Mouse (Mus musculus) hindbrain, embryonic 13.5 days (tissue): ENCODE measurements at regions not wholly inside any gene's neighbourhood (a gene's known extent, or its start where the extent isn't known, plus 50 kb on each side); places are given as distances from the start of the nearest gene placed in this dataset.

Source experiments
- ATAC-seq: fragments of 200-750 bp; cut with Nextera tagmentation; 2 replicates; pipeline ENCODE4 v1.8.0; 2017; ENCODE audit warnings: moderate TSS enrichment; ENCODE audit not compliant: low FRiP score
- H3K27ac ChIP-seq: fragments of 300-500 bp; sonication (generic); 2 replicates; pipeline ENCODE4 v1.5.1; 2015; ENCODE audit warnings: inconsistent platforms, mild to moderate bottlenecking, moderate library complexity
- H3K27me3 ChIP-seq: fragments of 300-500 bp; sonication (generic); 2 replicates; pipeline ENCODE4 v1.6.1; 2015; ENCODE audit warnings: mild to moderate bottlenecking, inconsistent platforms
- H3K36me3 ChIP-seq: fragments of 300-500 bp; sonication (generic); 2 replicates; pipeline ENCODE4 v1.6.1; 2015; ENCODE audit warnings: mild to moderate bottlenecking, inconsistent platforms
- H3K4me1 ChIP-seq: fragments of 300-500 bp; sonication (generic); replicated peaks from 2 replicates; pipeline ENCODE4 v1.6.1; 2015; ENCODE audit warnings: inconsistent platforms
- H3K4me2 ChIP-seq: fragments of 300-500 bp; sonication (generic); 2 replicates; pipeline ENCODE4 v1.6.1; 2015; ENCODE audit warnings: inconsistent platforms, mild to moderate bottlenecking, moderate library complexity
- H3K4me3 ChIP-seq: fragments of 300-500 bp; sonication (generic); 2 replicates; pipeline ENCODE4 v1.5.1; 2015; ENCODE audit warnings: mild to moderate bottlenecking, inconsistent platforms
- H3K9ac ChIP-seq: fragments of 300-500 bp; sonication (generic); 2 replicates; pipeline ENCODE4 v1.6.1; 2015; ENCODE audit warnings: mild to moderate bottlenecking, inconsistent platforms
- H3K9me3 ChIP-seq: fragments of 300-500 bp; sonication (generic); 2 replicates; pipeline ENCODE4 v1.6.1; 2016; ENCODE audit warnings: inconsistent platforms
- WGBS: fragments of 180-500 bp; shearing (Covaris S2); methylation state at CpG from one replicate; pipeline ENCODE4 v1.1.7; 2015; 5-methylcytosine and 5-hydroxymethylcytosine counted together

- no peaks in the 10 kb centered on the region for H3K9me3 ChIP-seq
- H3K27me3 ChIP-seq = no peaks in the 10 kb centered on the region
- no peaks in the 10 kb centered on the region for H3K36me3 ChIP-seq
- no peak overlapping the region for H3K4me3 ChIP-seq
- no peak overlapping the region for H3K27ac ChIP-seq
- WGBS = 84% methylated on average over 9 of the region's 9 CpGs
- no peak overlapping the region for H3K9ac ChIP-seq
- H3K4me2 ChIP-seq = no peak overlapping the region
- H3K4me1 ChIP-seq = no peaks in the 10 kb centered on the region
- no peak for ATAC-seq
Measured at GRCm38 (mm10) chr9:33822574-33823394, 662.9 kb upstream of the Kirrel3 start.

DNA sequence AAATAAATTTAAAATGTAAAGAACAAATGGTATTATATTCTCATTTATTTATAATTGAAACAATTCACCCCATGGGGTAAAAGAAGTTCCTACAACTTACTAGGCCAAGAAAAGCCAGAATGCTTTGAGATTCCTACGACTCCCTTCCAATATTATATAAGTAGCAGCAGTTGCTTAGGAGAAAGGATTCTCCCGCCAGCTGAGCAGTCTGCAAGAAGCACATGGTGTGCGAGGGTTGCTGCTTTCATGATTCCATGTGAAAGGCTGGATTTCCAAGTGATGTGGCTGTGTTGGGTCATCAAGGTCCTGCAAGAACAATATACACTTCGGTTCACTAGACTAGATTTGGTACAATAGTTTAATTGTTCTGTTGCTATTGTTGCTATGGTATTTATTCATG is 659.6 kb upstream of the Kirrel3 start:
- H3K4me3 ChIP-seq = no peak overlapping the region
- no peaks in the 10 kb centered on the region for H3K4me1 ChIP-seq
- H3K9me3 ChIP-seq = no peaks in the 10 kb centered on the region
- H3K27me3 ChIP-seq = no peaks in the 10 kb centered on the region
- H3K4me2 ChIP-seq = no peak overlapping the region
- no peak for ATAC-seq
- H3K9ac ChIP-seq = no peak overlapping the region
- WGBS = 40% methylated on average over 4 of the region's 4 CpGs
- H3K27ac ChIP-seq = no peak overlapping the region
- H3K36me3 ChIP-seq = no peaks in the 10 kb centered on the region

DNA sequence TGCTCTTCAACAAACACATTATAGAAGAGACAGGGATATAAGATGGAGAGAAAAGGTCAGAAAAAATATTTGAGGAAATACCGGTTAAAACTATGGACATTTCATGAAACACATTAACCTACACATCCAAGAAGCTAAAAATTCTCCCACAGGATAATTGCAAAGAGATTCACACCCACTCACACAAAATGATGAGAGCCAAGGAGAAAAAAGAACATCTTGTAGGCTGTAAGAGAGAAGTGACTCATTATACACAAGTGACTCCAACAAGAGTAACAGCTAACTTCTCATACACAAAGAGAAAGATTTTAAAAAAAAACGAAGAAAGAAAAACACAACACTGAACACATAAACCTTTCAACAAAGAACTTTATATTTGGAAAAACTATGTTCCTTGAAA is 658.3 kb upstream of the Kirrel3 start:
- H3K36me3 ChIP-seq = no peaks in the 10 kb centered on the region
- no peak overlapping the region for H3K4me3 ChIP-seq
- H3K27ac ChIP-seq = no peak overlapping the region
- no peaks in the 10 kb centered on the region for H3K9me3 ChIP-seq
- 88% methylated on average over 2 of the region's 2 CpGs for WGBS
- no peak overlapping the region for H3K4me2 ChIP-seq
- no peaks in the 10 kb centered on the region for H3K27me3 ChIP-seq
- ATAC-seq = no peak
- H3K9ac ChIP-seq = no peak overlapping the region
- H3K4me1 ChIP-seq = no peaks in the 10 kb centered on the region

DNA sequence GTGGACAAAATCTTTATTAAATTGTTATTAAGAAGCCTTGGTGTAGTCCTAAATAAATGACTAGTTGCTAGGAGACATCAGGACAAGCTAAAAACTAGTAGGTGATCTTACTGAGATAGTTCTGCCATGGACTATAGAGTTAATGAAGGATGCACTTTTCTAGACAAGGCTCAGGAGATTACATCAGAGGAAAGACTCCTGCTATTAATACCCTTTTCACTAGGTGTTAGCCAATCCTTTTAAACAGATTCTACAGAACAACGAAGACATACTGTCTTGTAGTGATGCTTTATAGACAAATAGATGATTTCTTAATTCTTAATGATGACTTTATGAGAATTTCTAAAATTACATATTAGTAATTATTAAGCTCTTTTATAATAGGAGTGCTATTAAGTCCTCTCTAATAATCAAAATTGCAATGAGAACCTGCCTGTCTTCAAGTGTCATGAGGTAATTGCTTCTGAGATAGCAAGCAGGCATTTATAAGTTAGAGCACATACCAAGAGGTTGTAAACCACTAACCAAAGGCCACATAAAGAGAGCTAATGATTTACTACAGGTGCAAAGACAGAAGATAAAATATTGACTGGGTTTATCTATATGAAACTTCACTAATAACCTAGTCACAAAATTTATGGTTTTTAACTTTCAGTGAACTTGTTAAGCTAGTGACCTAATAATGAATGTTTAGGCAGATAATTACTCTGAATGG is 647.9 kb upstream of the Kirrel3 start:
- Histone ChIP-seq H3K4me2 (no peak overlapping the region), H3K9ac (no peak overlapping the region), H3K9me3 (no peaks in the 10 kb centered on the region), H3K4me1 (no peaks in the 10 kb centered on the region), H3K27me3 (no peaks in the 10 kb centered on the region), H3K4me3 (no peak overlapping the region), H3K27ac (no peak overlapping the region), H3K36me3 (no peaks in the 10 kb centered on the region)
- WGBS = 73% methylated on average over 1 of the region's 1 CpGs
- ATAC-seq = no peak

GRCm38 (mm10) chr9:33849623-33850022 is 636.1 kb upstream of the Kirrel3 start:
- no peak overlapping the region for H3K4me3 ChIP-seq
- H3K36me3 ChIP-seq = no peaks in the 10 kb centered on the region
- H3K4me1 ChIP-seq = peaks cover 10% of the 10 kb centered on the region; the same call in 1 of the 2 replicates
- H3K27ac ChIP-seq = no peak overlapping the region
- no peaks in the 10 kb centered on the region for H3K27me3 ChIP-seq
- H3K9ac ChIP-seq = no peak overlapping the region
- no peaks in the 10 kb centered on the region for H3K9me3 ChIP-seq
- 59% methylated on average over 5 of the region's 5 CpGs for WGBS
- H3K4me2 ChIP-seq = no peak overlapping the region
- ATAC-seq = no peak

DNA sequence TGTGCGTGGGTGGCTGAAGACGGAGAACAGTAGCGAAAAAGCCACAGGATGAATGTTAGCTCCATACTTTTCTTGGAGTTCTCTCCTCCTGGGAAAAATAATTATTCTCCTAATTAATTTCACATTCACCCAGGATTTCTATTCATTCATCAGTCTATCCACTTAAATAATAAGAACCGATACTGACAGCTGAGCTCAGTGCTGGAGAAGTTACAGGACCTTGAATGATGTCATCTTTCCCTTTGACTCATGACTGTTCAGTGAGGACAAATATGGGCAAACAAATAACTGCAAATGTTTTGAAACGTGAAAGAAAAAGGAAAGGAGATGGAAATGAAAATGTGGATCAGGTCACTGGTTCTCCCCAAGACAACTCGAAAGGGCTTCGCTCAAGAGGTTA is 635.7 kb upstream of the Kirrel3 start:
- Histone ChIP-seq H3K4me3 (no peak overlapping the region), H3K9ac (no peak overlapping the region), H3K27me3 (no peaks in the 10 kb centered on the region), H3K27ac (no peak overlapping the region), H3K36me3 (no peaks in the 10 kb centered on the region), H3K9me3 (no peaks in the 10 kb centered on the region), H3K4me1 (peaks cover 10% of the 10 kb centered on the region; the same call in 1 of the 2 replicates), H3K4me2 (no peak overlapping the region)
- no peak for ATAC-seq
- WGBS = 70% methylated on average over 7 of the region's 7 CpGs

DNA sequence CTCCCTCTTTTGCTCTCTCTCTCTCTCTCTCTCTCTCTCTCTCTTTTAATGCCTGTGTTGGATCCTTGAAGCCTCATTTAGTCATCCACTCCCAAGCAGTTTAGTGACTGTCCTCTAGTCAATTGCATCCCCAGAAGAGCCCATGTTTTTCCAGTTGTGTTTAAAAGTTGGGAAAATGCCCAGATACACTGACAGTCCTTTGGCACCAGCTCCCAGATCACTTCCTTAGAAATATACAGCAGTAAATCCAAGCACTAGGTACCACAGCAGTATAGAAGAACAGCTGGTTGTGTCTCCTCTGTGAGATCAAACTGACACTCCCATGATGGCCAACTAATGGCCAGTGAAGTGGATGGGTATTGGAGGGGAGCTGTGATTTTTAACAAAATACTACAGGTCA is 634.7 kb upstream of the Kirrel3 start:
- H3K4me1 ChIP-seq = peaks cover 10% of the 10 kb centered on the region; the same call in 1 of the 2 replicates
- H3K4me2 ChIP-seq = no peak overlapping the region
- H3K9me3 ChIP-seq = no peaks in the 10 kb centered on the region
- no peak overlapping the region for H3K4me3 ChIP-seq
- no peak overlapping the region for H3K27ac ChIP-seq
- H3K27me3 ChIP-seq = no peaks in the 10 kb centered on the region
- ATAC-seq = no peak
- H3K9ac ChIP-seq = no peak overlapping the region
- H3K36me3 ChIP-seq = no peaks in the 10 kb centered on the region

- H3K4me2 ChIP-seq = no peak overlapping the region
- no peak overlapping the region for H3K4me3 ChIP-seq
- 31% methylated on average over 2 of the region's 2 CpGs for whole genome bisulfite sequencing
- peaks cover 4% of the 10 kb centered on the region for H3K4me1 ChIP-seq
- no peaks in the 10 kb centered on the region for H3K27me3 ChIP-seq
- no peaks in the 10 kb centered on the region for H3K36me3 ChIP-seq
- no peak overlapping the region for H3K9ac ChIP-seq
- ATAC-seq = no peak
- H3K27ac ChIP-seq = no peak overlapping the region
- H3K9me3 ChIP-seq = no peaks in the 10 kb centered on the region
Measured at GRCm38 (mm10) chr9:33856169-33856568, 629.5 kb upstream of the Kirrel3 start.

DNA sequence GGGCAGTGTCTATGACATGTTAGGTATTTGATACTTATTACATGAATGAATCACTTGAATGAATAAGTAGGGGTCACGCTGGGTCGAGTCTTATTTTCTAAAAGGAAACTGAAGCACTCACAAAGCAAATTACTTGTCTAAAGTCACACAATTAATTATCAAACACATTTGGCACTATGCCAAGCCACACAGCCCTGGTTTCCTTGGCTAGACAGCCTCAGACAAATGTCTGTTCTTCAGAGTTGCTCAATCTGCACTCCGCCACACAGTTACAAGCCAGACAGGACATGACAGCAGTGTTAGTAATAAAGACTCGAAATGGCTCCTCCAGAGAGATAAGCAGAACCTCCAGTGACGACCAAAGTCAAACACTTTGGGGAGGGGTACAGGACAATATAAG is 627.2 kb upstream of the Kirrel3 start:
- H3K9ac ChIP-seq = no peak overlapping the region
- ATAC-seq = no peak; the same call in 1 of the 2 replicates
- no peaks in the 10 kb centered on the region for H3K27me3 ChIP-seq
- H3K9me3 ChIP-seq = 0 out of 2 replicates have a peak, but pooled peaks cover 4% of the 10 kb centered on the region
- no peak overlapping the region for H3K27ac ChIP-seq
- H3K4me3 ChIP-seq = no peak overlapping the region
- H3K4me2 ChIP-seq = no peak overlapping the region
- WGBS = 52% methylated on average over 5 of the region's 5 CpGs
- no peaks in the 10 kb centered on the region for H3K36me3 ChIP-seq
- peaks cover 4% of the 10 kb centered on the region for H3K4me1 ChIP-seq

- no peak for ATAC-seq
- Histone ChIP-seq H3K27me3 (no peaks in the 10 kb centered on the region), H3K9me3 (no peaks in the 10 kb centered on the region), H3K4me3 (no peak overlapping the region), H3K36me3 (no peaks in the 10 kb centered on the region), H3K4me2 (no peak overlapping the region), H3K9ac (no peak overlapping the region), H3K27ac (no peak overlapping the region), H3K4me1 (no peaks in the 10 kb centered on the region)
- WGBS = 84% methylated on average over 5 of the region's 5 CpGs
Measured at GRCm38 (mm10) chr9:33868666-33869065, 617.0 kb upstream of the Kirrel3 start.

DNA sequence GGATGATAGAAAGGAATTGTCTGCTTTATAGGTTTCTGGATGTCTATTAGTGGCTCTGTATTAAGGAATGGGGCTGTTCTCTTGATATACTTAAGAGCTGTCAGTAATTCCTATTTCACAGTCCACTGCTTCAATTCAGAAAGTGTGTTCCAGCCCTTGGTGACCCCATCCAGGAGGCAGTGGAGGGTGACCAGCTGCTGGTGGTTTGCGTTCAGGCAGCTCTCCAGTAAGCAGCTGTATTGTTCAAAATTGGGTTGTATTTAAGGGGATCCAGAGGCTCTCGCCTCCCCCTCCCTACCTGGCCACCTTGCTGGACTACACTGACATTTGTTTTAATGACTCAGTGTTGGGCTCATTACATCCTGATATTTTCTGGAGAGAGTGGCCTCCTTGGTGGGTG is 598.4 kb upstream of the Kirrel3 start:
- 15% methylated on average over 2 of the region's 2 CpGs for WGBS
- H3K9ac ChIP-seq = no peak overlapping the region

GRCm38 (mm10) chr9:33892001-33892400 is 593.7 kb upstream of the Kirrel3 start:
- H3K9ac ChIP-seq = no peak overlapping the region
- H3K9me3 ChIP-seq = no peaks in the 10 kb centered on the region
- no peaks in the 10 kb centered on the region for H3K27me3 ChIP-seq
- no peak for ATAC-seq
- no peak overlapping the region for H3K27ac ChIP-seq
- no peak overlapping the region for H3K4me2 ChIP-seq
- no peaks in the 10 kb centered on the region; the same call in 1 of the 2 replicates for H3K4me1 ChIP-seq
- H3K4me3 ChIP-seq = no peak overlapping the region
- H3K36me3 ChIP-seq = no peaks in the 10 kb centered on the region
- WGBS = 74% methylated on average over 3 of the region's 3 CpGs

More for the DNA sequence above, 598.4 kb upstream of the Kirrel3 start:
- Histone ChIP-seq H3K27me3 (no peaks in the 10 kb centered on the region), H3K36me3 (no peaks in the 10 kb centered on the region), H3K4me2 (no peak overlapping the region), H3K4me1 (no peaks in the 10 kb centered on the region; the same call in 1 of the 2 replicates), H3K9me3 (no peaks in the 10 kb centered on the region), H3K27ac (no peak overlapping the region), H3K4me3 (no peak overlapping the region)
- no peak for ATAC-seq
